Mouse (Mus musculus): ENCODE results near the gene Tst.
A peak's percentile ranks its signal among the peaks of the same experiment; 100 is the strongest.

Tst gene

GRCm38 (mm10) chr15:78429871-78430622, 24.3 kb upstream of the Tst start:
- no peak for DNase-seq (ENCODE audit: low spot score)

GRCm38 (mm10) chr15:78429139-78429459, 23.4 kb upstream of the Tst start:
- no peak for DNase-seq (ENCODE audit: low spot score)

GRCm38 (mm10) chr15:78428391-78429138, 22.9 kb upstream of the Tst start, which contains the start of gene Kctd17:
Gene Kctd17 (plus strand): TSS chr15:78428564.
- no peak for DNase-seq (ENCODE audit: low spot score)

- no peak for DNase-seq (ENCODE audit: low spot score)
Observed at GRCm38 (mm10) chr15:78425230-78425629, 19.5 kb upstream of the Tst start.

GRCm38 (mm10) chr15:78424507-78424906, 18.8 kb upstream of the Tst start:
- DNase-seq (ENCODE audit: low spot score), result no peak

GRCm38 (mm10) chr15:78422046-78422956, 16.6 kb upstream of the Tst start:
- peak; percentile 84 for DNase-seq (ENCODE audit: low spot score)

- DNase-seq (ENCODE audit: low spot score), result no peak
Observed at GRCm38 (mm10) chr15:78420395-78420794, 14.7 kb upstream of the Tst start.

- DNase-seq (ENCODE audit: low spot score), result no peak
Observed at GRCm38 (mm10) chr15:78416937-78417336, 11.2 kb upstream of the Tst start.

- no peak for DNase-seq (ENCODE audit: low spot score)
Observed at GRCm38 (mm10) chr15:78414157-78414556, 8.4 kb upstream of the Tst start.

GRCm38 (mm10) chr15:78413719-78414117, 8.0 kb upstream of the Tst start:
- no peak for DNase-seq (ENCODE audit: low spot score)

- DNase-seq (ENCODE audit: low spot score), result peak; percentile 89
Observed at GRCm38 (mm10) chr15:78413083-78413718, 7.5 kb upstream of the Tst start.

- no peak for DNase-seq (ENCODE audit: low spot score)
Observed at GRCm38 (mm10) chr15:78409570-78410052, 3.9 kb upstream of the Tst start.

- DNase-seq (ENCODE audit: low spot score), result peak; percentile 86
Observed at GRCm38 (mm10) chr15:78406293-78406934, 707 bp upstream of the Tst start, which contains the start of gene Mpst. Gene Mpst (plus strand): TSS chr15:78406416.

GRCm38 (mm10) chr15:78405098-78405497, 609 bp downstream of the Tst start:
- no peak for DNase-seq (ENCODE audit: low spot score)

- no peak for DNase-seq (ENCODE audit: low spot score)
Observed at GRCm38 (mm10) chr15:78403896-78404295, 1.8 kb downstream of the Tst start.

GRCm38 (mm10) chr15:78403301-78403741, 2.4 kb downstream of the Tst start:
- DNase-seq (ENCODE audit: low spot score), result no peak

- DNase-seq (ENCODE audit: low spot score), result no peak
Observed at GRCm38 (mm10) chr15:78402423-78402822, 3.3 kb downstream of the Tst start.

GRCm38 (mm10) chr15:78401921-78402320, 3.8 kb downstream of the Tst start:
- DNase-seq (ENCODE audit: low spot score), result no peak

GRCm38 (mm10) chr15:78401345-78401744, 4.4 kb downstream of the Tst start:
- no peak for DNase-seq (ENCODE audit: low spot score)

GRCm38 (mm10) chr15:78395478-78395962, 10.2 kb downstream of the Tst start, which contains the start of gene Tex33:
Gene Tex33 (minus strand): TSS chr15:78395912.
- no peak for DNase-seq (ENCODE audit: low spot score)

GRCm38 (mm10) chr15:78390855-78391254, 14.9 kb downstream of the Tst start:
- DNase-seq (ENCODE audit: low spot score), result no peak

Data from c-Kit-positive CD71-positive TER-119-positive erythroid progenitor cells, embryonic 14.5 days (primary cell).